Mouse (Mus musculus) MEL (cell line): Measurements from ENCODE around the gene Hsd3b7.

Experiments used
- BHLHE40 ChIP-seq: IDR thresholded peaks from 2 replicates; pipeline ENCODE4 v1.6.1; 2012; ENCODE audit warnings: low read depth, mild to moderate bottlenecking, inconsistent platforms, low read length, improper control_type of control experiment, borderline replicate concordance
- CTCF ChIP-seq, 3 experiments: IDR thresholded peaks in 2 of 3; conservative IDR thresholded peaks in 1 of 3; 2 replicates each; pipeline ENCODE4 v1.5.1; 2011 to 2012; ENCODE audit warnings: low read length in 3 of 3, low read depth in 2 of 3, mild to moderate bottlenecking in 2 of 3, improper control_type of control experiment in 1 of 3, inconsistent platforms in 1 of 3, mixed read lengths in 1 of 3, moderate library complexity in 1 of 3; ENCODE audit not compliant: control insufficient read depth in 1 of 3, insufficient read depth in 1 of 3, poor library complexity in 1 of 3, severe bottlenecking in 1 of 3
- MXI1 ChIP-seq: IDR thresholded peaks from 2 replicates; pipeline ENCODE4 v1.6.1; 2011; ENCODE audit warnings: mild to moderate bottlenecking, low read depth, low read length, improper control_type of control experiment
- POLR2AphosphoS2 ChIP-seq: IDR thresholded peaks from 2 replicates; pipeline ENCODE4 v1.6.1; 2011; ENCODE audit warnings: low read length, improper control_type of control experiment
- TCF12 ChIP-seq: IDR thresholded peaks from 2 replicates; pipeline ENCODE4 v1.6.1; 2014; ENCODE audit warnings: low read depth, mild to moderate bottlenecking, inconsistent platforms, low read length, improper control_type of control experiment, moderate library complexity

- peak; percentile 66; the same call in 1 of the 2 replicates for TF ChIP-seq MXI1
- peak; percentile 89 for TF ChIP-seq POLR2AphosphoS2
- TF ChIP-seq TCF12 = peak; percentile 44; the same call in 1 of the 2 replicates
- no peak for TF ChIP-seq CTCF (IDR thresholded peaks at IDR 0.05 in 2 of 3, conservative IDR thresholded peaks at IDR 0.05 in 1 of 3; ENCODE audit: control insufficient read depth in 1 of 3, insufficient read depth in 1 of 3, low read depth in 2 of 3, low read length in 3 of 3, poor library complexity in 1 of 3, severe bottlenecking in 1 of 3)
- TF ChIP-seq BHLHE40 = no peak
These were observed 30.8 kb upstream of the Hsd3b7 start, which contains the start of gene Orai3 for GRCm38 (mm10) chr7:127769651-127770038.
